Mouse (Mus musculus) midbrain, embryonic 12.5 days (tissue): ENCODE measurements around the gene Lrrc28. TPM values are rescaled to one million over a fixed set of nuclear protein-coding genes. Genes with fewer than 3 reads are reported as not detected.

Source experiments
- ATAC-seq: fragments of 200-750 bp; cut with Nextera tagmentation; 2 replicates; pipeline ENCODE4 v1.8.0; 2017; ENCODE audit warnings: low read depth, moderate TSS enrichment, moderate library complexity; ENCODE audit not compliant: low FRiP score
- H3K27ac ChIP-seq: fragments of 300-500 bp; sonication (generic); replicated peaks from 2 replicates; pipeline ENCODE4 v1.5.1; 2016; ENCODE audit warnings: mild to moderate bottlenecking
- H3K27me3 ChIP-seq: fragments of 300-500 bp; sonication (generic); 2 replicates; pipeline ENCODE4 v1.6.1; 2016; ENCODE audit warnings: mild to moderate bottlenecking
- H3K36me3 ChIP-seq: fragments of 300-500 bp; sonication (generic); 2 replicates; pipeline ENCODE4 v1.6.1; 2016
- H3K4me1 ChIP-seq: fragments of 300-500 bp; sonication (generic); 2 replicates; pipeline ENCODE4 v1.6.1; 2016
- H3K4me2 ChIP-seq: fragments of 300-500 bp; sonication (generic); replicated peaks from 2 replicates; pipeline ENCODE4 v1.6.1; 2016; ENCODE audit warnings: mild to moderate bottlenecking, moderate library complexity
- H3K4me3 ChIP-seq: fragments of 300-500 bp; sonication (generic); 2 replicates; pipeline ENCODE4 v1.5.1; 2016; ENCODE audit warnings: mild to moderate bottlenecking
- H3K9ac ChIP-seq: fragments of 300-500 bp; sonication (generic); replicated peaks from 2 replicates; pipeline ENCODE4 v1.6.1; 2016; ENCODE audit warnings: mild to moderate bottlenecking, moderate library complexity
- H3K9me3 ChIP-seq: fragments of 300-500 bp; sonication (generic); 2 replicates; pipeline ENCODE4 v1.6.1; 2016; ENCODE audit warnings: mild to moderate bottlenecking
- WGBS: fragments of 180-500 bp; shearing (Covaris S2); methylation state at CpG from one replicate; pipeline ENCODE4 v1.1.7; 2016; 5-methylcytosine and 5-hydroxymethylcytosine counted together
- polyA plus RNA-seq: library from polyadenylated mRNA; unstranded; fragments of >200 nt; fragmentation: Nextera tagmentation; extraction: Ambion mirVana; gene quantifications from 2 replicates; pipeline ENCODE4 v1.2.1, GENCODE M21; 2016

Lrrc28 gene
- polyA plus RNA-seq, 1 experiment from 2014 or later = 29.8 TPM

GRCm38 (mm10) chr7:67468802-67469408 is 176.2 kb downstream of the Lrrc28 start:
- Histone ChIP-seq H3K4me3 (no peak overlapping the region), H3K4me2 (no peak overlapping the region), H3K27ac (peak overlapping the region; percentile 42), H3K9me3 (no peaks in the 10 kb centered on the region), H3K4me1 (peaks cover 20% of the 10 kb centered on the region), H3K9ac (no peak overlapping the region), H3K27me3 (peaks cover 20% of the 10 kb centered on the region; the same call in 1 of the 2 replicates), H3K36me3 (no peaks in the 10 kb centered on the region)
- ATAC-seq = peak; percentile 66
- 58% methylated on average over 7 of the region's 7 CpGs for WGBS

- 86% methylated on average over 3 of the region's 3 CpGs for WGBS
- Histone ChIP-seq H3K4me1 (peaks cover 27% of the 10 kb centered on the region), H3K4me2 (no peak overlapping the region), H3K9ac (no peak overlapping the region), H3K27ac (no peak overlapping the region), H3K4me3 (no peak overlapping the region), H3K27me3 (peaks cover 24% of the 10 kb centered on the region), H3K9me3 (no peaks in the 10 kb centered on the region), H3K36me3 (no peaks in the 10 kb centered on the region)
- no peak for ATAC-seq
Observed at GRCm38 (mm10) chr7:67468180-67468579, 176.9 kb downstream of the Lrrc28 start.

- H3K4me3 ChIP-seq = no peak overlapping the region
- peaks cover 34% of the 10 kb centered on the region for H3K27me3 ChIP-seq
- H3K36me3 ChIP-seq = no peaks in the 10 kb centered on the region
- no peak overlapping the region for H3K4me2 ChIP-seq
- H3K9me3 ChIP-seq = no peaks in the 10 kb centered on the region
- no peak overlapping the region for H3K27ac ChIP-seq
- WGBS = 90% methylated on average over 2 of the region's 2 CpGs
- ATAC-seq = no peak
- H3K4me1 ChIP-seq = peaks cover 32% of the 10 kb centered on the region
- no peak overlapping the region for H3K9ac ChIP-seq
Observed at GRCm38 (mm10) chr7:67466322-67466721, 178.7 kb downstream of the Lrrc28 start.

GRCm38 (mm10) chr7:67464633-67465032 is 180.4 kb downstream of the Lrrc28 start:
- Histone ChIP-seq H3K27me3 (peaks cover 34% of the 10 kb centered on the region), H3K4me2 (no peak overlapping the region), H3K36me3 (no peaks in the 10 kb centered on the region), H3K9ac (no peak overlapping the region), H3K9me3 (no peaks in the 10 kb centered on the region), H3K4me1 (peaks cover 29% of the 10 kb centered on the region), H3K27ac (no peak overlapping the region), H3K4me3 (no peak overlapping the region)
- WGBS = 87% methylated on average over 8 of the region's 8 CpGs
- ATAC-seq = no peak

GRCm38 (mm10) chr7:67463565-67463964 is 181.5 kb downstream of the Lrrc28 start:
- WGBS = 2% methylated on average over 7 of the region's 7 CpGs
- Histone ChIP-seq H3K4me3 (no peak overlapping the region), H3K27me3 (peaks cover 34% of the 10 kb centered on the region), H3K9me3 (no peaks in the 10 kb centered on the region), H3K36me3 (no peaks in the 10 kb centered on the region), H3K4me1 (peaks cover 19% of the 10 kb centered on the region), H3K27ac (no peak overlapping the region), H3K4me2 (no peak overlapping the region), H3K9ac (no peak overlapping the region)
- ATAC-seq = peak; percentile 54; the same call in 1 of the 2 replicates

Other genes starting within 250 kb of the Lrrc28 start
- gene Ttc23, start 2.1 kb upstream of the Lrrc28 start, polyA plus RNA-seq = 26.6 and 28.8 TPM in 2 replicates
- gene Synm, start 114.5 kb upstream of the Lrrc28 start, polyA plus RNA-seq = 1.9 and 2.4 TPM in 2 replicates